Mouse (Mus musculus): ENCODE measurements at regions not wholly inside any gene's neighbourhood (a gene's known extent, or its start where the extent isn't known, plus 50 kb on each side); places are given as distances from the start of the nearest gene placed in this dataset.
"Not testable (repeated sequence)": the region's sequence is repeated elsewhere in the genome, so short reads cannot be mapped to it uniquely, and the experiment has no call there.

- DNase-seq: peak; percentile 39
Observed at GRCm38 (mm10) chr11:31615107-31615811, 56.4 kb downstream of the Bod1 start.

DNA sequence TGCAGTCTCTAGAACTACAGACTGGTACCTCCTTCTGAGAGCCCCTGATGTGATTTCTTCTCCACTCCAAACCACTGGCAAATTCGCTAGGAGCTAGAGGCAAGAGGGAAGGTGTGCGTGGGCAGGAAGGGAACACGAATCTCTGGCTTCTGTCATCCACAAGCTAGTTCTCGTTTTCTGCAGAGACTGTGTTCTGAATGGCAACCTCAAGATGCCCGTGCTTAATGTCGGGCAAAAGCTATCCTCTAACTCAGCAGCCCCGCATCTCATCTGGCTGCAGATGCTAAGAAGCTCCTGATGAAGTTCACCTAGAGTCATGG, 57.3 kb downstream of the Bod1 start:
- no peak for DNase-seq

- DNase-seq: no peak
Observed at GRCm38 (mm10) chr11:31613688-31614393, 57.8 kb downstream of the Bod1 start.

GRCm38 (mm10) chr11:31608458-31608857, 63.2 kb downstream of the Bod1 start:
- no peak for DNase-seq

DNA sequence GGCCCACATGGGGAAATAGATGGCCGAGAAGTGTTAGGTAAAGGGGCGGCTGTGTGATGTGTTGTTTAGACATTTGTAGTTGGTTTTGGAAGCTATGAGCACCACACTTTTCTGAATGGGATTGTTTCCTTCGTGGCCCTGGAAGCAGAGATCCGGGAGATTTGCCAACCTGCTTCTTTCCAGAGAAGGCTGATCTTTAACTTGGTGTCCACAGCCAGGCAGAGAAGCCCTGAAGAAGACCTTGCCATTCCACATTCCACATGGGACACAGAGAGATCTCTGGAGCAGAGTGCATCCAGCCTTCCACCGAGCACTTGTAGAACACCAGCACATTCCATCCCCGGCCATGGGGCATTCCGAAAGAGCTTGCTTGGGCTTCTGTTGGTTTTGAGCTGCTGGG, 70.2 kb downstream of the Bod1 start:
- DNase-seq: no peak

DNA sequence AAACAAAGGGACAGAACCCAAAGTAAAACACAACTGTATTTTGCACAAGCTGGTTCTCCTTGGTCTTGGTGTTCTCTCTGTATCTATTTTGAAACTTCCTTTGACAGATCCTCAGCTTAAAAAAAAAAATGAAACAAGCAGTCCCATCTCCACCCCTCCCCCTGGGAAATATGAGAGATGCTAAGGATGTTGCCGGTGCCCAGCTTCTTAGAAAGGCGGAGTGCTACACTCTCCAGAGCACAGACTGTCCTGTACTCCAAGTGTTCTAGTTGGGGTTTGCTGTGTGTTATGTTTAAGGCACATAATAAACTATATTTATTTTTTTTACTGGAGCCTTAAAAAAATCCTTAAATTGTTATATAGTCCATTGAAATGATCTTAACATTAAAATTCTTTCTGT, 78.1 kb downstream of the Bod1 start:
- DNase-seq: no peak

- no peak for DNase-seq
Observed at GRCm38 (mm10) chr11:31592061-31592460, 79.6 kb downstream of the Bod1 start.

DNA sequence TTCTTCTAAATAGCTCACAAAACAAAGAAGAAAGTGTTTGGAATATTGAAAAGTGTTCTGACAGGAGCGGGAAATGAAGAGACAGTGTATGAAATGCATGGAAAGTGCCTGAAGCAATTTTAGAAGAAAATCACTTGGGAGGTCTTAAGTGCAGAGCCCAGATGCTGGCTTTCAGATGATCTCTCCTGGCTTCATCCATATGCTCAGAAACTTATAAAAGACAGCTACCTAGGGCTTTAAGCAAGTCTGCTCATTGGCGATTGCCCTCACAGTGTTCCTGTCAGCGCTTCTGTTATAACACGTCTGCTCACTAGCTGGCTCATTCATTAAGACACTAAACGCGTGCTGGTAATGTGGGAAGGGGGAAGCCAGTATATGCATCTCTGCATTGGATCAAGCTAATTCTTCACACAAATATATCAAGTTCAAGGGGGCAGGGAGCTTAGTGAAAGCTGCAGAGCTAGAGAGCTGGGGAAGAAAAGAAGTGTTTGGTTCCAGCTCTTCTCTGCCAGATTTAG, 80.6 kb downstream of the Bod1 start:
- no peak for DNase-seq

DNA sequence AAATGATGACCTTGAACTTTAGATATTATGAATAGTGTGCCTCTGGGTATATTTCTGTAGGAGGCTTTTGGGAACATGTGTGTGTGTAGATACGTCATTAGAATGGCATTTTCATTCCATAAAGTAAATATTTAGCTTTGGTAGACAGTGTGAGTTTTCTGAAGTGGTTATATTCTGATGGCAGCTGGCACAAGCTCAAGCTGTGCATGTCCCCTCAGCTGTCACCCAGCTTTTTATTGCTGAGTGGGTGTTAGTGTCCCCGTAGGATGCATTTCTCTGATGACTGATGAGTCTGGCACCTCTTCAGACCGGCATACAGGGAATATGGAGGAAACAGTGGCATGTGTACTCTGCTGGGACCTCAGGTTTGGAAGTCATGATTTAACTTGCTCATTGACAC, 96.7 kb downstream of the Bod1 start:
- DNase-seq: no peak

- no peak for DNase-seq
Observed at GRCm38 (mm10) chr11:31564742-31565510, 106.8 kb downstream of the Bod1 start.

DNA sequence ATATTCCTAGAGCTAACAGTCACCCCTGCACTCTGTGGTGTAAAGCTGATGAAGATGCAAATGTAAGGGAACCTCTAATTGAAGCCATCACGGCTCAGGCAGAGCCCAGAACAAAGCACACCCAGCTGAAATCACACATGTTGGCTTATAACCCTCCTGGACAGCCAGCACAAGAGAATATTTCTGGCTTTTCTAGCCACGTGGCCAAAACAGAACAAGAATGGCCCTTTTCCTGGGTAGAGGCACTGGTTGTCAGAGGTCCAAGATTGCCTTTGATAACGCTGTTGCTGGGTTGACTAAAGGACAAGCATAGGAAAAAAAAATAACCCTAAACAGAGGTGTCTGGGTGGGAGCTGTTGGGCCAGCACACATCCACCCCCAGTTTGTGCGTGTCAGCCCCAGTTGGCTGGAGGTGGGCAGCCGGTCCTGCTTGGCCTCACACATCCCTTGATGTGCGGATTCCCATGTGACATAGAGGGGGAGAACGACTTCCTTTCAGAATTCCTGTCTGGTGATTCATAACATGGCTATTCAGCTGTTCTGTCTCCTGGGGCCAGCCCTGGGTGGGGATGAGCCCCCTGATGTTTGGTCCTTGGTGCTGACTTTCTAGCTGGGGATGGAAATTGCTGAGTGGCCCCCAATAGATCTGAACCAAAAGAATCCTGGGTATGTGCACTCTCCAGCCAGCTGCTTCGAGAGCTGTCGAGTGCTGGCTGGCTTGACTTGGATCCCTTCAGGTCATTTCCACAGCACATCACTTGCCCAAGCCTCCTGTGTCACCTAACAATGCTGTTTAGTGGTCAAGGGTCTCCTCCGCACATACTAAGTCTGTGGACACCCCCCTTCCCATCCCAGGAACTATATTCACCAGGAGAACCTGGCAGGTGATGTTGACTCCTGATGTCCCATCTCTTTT, 107.6 kb downstream of the Bod1 start:
- DNase-seq: no peak

GRCm38 (mm10) chr11:31562954-31563353, 108.7 kb downstream of the Bod1 start:
- no peak for DNase-seq

GRCm38 (mm10) chr11:31560775-31561174, 110.9 kb downstream of the Bod1 start:
- no peak for DNase-seq

DNA sequence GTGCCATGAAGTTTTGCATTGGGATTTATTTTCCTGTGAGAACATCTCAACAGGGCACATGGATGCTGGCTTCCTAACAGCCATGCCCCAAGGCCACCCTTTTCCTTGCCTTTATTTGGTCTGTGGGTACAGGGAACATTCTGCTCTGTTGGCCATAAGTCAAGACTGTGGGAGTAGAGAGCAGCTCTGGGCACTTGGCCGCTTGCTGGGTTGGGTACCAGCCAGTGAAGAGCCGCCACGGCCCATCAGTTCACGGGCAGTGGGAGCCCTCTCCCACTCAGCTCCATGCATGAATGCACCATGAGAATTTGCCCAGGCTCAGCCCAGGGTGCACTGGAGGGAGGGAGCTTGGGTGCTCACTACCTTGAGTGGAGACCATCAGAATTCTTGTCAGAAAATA, 116.6 kb downstream of the Bod1 start:
- DNase-seq: peak; percentile 29

GRCm38 (mm10) chr11:31551614-31552271, 119.9 kb downstream of the Bod1 start:
- DNase-seq: no peak

GRCm38 (mm10) chr11:31550747-31551613, 120.7 kb downstream of the Bod1 start:
- DNase-seq: no peak

- not testable (repeated sequence) for DNase-seq
Observed at GRCm38 (mm10) chr11:31545514-31545913, 126.2 kb downstream of the Bod1 start.

DNA sequence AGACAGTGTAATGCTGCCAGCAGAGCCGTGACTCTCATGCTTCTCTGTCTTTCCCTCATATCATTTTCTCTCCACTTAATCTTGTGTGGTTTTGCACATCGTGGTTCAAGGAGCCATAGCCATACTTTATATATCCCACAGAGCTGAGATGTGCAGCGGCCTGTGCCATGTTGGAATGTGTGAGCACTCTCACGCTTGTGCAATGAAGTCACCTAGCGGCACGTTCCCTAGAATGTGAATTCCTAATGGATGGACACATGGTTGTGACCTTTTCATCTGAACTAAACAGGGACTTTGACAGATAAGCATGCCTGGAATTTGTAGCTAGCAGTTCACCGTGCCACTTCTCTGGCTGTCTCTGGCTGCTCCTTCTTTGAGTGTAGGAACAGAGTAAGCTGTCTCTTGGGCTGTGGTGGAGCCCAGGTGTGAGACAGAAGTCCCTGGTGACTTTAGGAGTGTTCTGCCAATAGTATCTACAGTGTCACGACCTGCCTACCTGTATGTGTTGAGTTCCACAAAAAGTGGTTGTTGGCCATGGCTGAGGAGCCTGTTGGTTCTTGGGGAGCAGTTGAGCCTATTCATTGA, 129.0 kb downstream of the Bod1 start:
- DNase-seq: no peak

- no peak for DNase-seq
Observed at GRCm38 (mm10) chr11:31541425-31541824, 130.3 kb downstream of the Bod1 start.

- DNase-seq: no peak
Observed at GRCm38 (mm10) chr11:31540816-31541215, 130.9 kb downstream of the Bod1 start.

GRCm38 (mm10) chr11:31531416-31531815, 140.3 kb downstream of the Bod1 start:
- no peak for DNase-seq
